Mouse (Mus musculus) T-helper 2 cell (primary cell): ENCODE data around the gene Itih3.

Source experiments
- in situ Hi-C: fragments of 300-600 bp; cut with MboI, MseI; formaldehyde crosslinking; loops from one replicate; pipeline ENCODE4 v1.15.1; 2025; ENCODE audit warnings: high pct_unique_total_duplicates

The Itih3 gene

GRCm38 (mm10) chr14:30862368-30862767 lies 61.2 kb downstream of the Itih3 start:
- in situ Hi-C loops, result no loop called here

- in situ Hi-C loops, result no loop called here
Observed at GRCm38 (mm10) chr14:30861421-30862125, 62.0 kb downstream of the Itih3 start.
